Mouse (Mus musculus): ENCODE measurements at regions not wholly inside any gene's neighbourhood (a gene's known extent, or its start where the extent isn't known, plus 50 kb on each side); places are given as distances from the start of the nearest gene placed in this dataset.
A peak's percentile ranks its signal among the peaks of the same experiment; 100 is the strongest.

DNA sequence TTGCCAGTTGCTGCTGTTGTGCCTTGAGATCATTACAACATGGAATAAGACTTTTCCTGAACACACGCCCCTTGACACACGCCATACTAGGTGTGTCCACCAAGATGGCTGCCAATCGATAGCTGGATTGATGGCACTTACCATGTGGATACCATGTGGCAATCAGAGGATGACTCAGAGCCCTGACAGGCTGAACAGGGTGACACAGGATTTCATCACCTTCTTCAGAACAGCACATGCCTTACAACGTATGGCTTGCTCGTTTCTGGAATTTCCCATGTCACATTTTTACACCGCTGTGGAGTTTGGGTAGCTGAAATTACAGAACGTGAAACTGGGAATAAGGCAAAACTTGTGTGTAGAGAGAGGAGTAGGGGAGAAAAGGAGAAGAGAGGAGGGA is 92.9 kb downstream of the Psmg1 start:
- H3K9ac ChIP-seq (ENCODE audit: low read depth, low read length) = no peak overlapping the region
- TF ChIP-seq EP300 (IDR thresholded peaks at IDR 0.05; ENCODE audit: insufficient read depth, low read depth, low read length) = no peak
- no peak for TF ChIP-seq POLR2A (IDR thresholded peaks at IDR 0.05; ENCODE audit: insufficient read depth, low read depth, low read length)
- no peak for TF ChIP-seq CTCF (IDR thresholded peaks at IDR 0.05)
- intact Hi-C loops (cut with DNase I) = no loop called here
- DNase-seq = peak; percentile 2 to 8
- H3K4me3 ChIP-seq = no peak overlapping the region
- no peaks in the 10 kb centered on the region for H3K36me3 ChIP-seq (ENCODE audit: control insufficient read depth, insufficient read depth, low read length)
- 78% methylated on average over 7 of the region's 7 CpGs for WGBS
- peaks cover 9% of the 10 kb centered on the region for H3K4me1 ChIP-seq (ENCODE audit: control insufficient read depth, insufficient read depth, low read length)
- no peaks in the 10 kb centered on the region for H3K27me3 ChIP-seq (ENCODE audit: control insufficient read depth, insufficient read depth, low read length)
- H3K27ac ChIP-seq = no peak overlapping the region
- H3K79me2 ChIP-seq (replicated peaks; ENCODE audit: control insufficient read depth, insufficient read depth, low read length) = no peaks in the 10 kb centered on the region

DNA sequence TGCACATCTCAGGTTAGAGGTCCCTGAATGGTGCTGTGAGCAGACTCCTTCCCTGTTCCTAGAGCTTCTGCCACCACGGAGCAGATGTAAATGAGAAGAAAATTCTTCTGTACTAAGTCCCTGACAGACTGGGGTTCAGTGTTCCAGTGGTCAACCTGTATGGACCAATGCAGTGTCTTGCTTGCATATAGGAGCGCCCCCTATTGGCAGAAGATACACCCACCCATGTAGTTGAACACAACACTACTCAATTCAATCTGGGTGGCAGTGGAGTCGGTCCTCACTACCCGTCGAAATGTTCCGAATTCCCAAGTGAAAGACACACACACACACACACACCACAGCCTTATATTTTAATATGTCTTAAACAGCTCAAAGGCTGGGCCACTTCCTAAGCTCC is 94.6 kb downstream of the Psmg1 start:
- Histone ChIP-seq H3K4me3 (no peak overlapping the region), H3K36me3 (ENCODE audit: control insufficient read depth, insufficient read depth, low read length) (peaks cover 3% of the 10 kb centered on the region), H3K4me1 (ENCODE audit: control insufficient read depth, insufficient read depth, low read length) (peaks cover 13% of the 10 kb centered on the region), H3K27ac (no peak overlapping the region), H3K27me3 (ENCODE audit: control insufficient read depth, insufficient read depth, low read length) (no peaks in the 10 kb centered on the region), H3K9ac (ENCODE audit: low read depth, low read length) (no peak overlapping the region), H3K79me2 (replicated peaks; ENCODE audit: control insufficient read depth, insufficient read depth, low read length) (no peaks in the 10 kb centered on the region)
- WGBS = 75% methylated on average over 6 of the region's 6 CpGs
- peak; percentile 50 for TF ChIP-seq CTCF (IDR thresholded peaks at IDR 0.05)
- no peak for TF ChIP-seq POLR2A (IDR thresholded peaks at IDR 0.05; ENCODE audit: insufficient read depth, low read depth, low read length)
- DNase-seq = peak in 1 of 2 experiments; percentile 5
- intact Hi-C loops (cut with DNase I) = no loop called here

- DNase-seq = no peak
- H3K36me3 ChIP-seq (ENCODE audit: control insufficient read depth, insufficient read depth, low read length) = peaks cover 3% of the 10 kb centered on the region
- H3K9ac ChIP-seq (ENCODE audit: low read depth, low read length) = no peak overlapping the region
- peaks cover 18% of the 10 kb centered on the region for H3K4me1 ChIP-seq (ENCODE audit: control insufficient read depth, insufficient read depth, low read length)
- TF ChIP-seq EP300 (IDR thresholded peaks at IDR 0.05; ENCODE audit: insufficient read depth, low read depth, low read length) (no peak), POLR2A (IDR thresholded peaks at IDR 0.05; ENCODE audit: insufficient read depth, low read depth, low read length) (no peak), CTCF (IDR thresholded peaks at IDR 0.05) (no peak)
- 65% methylated on average over 6 of the region's 6 CpGs for WGBS
- H3K27ac ChIP-seq = no peak overlapping the region
- no peaks in the 10 kb centered on the region for H3K27me3 ChIP-seq (ENCODE audit: control insufficient read depth, insufficient read depth, low read length)
- H3K4me3 ChIP-seq = no peak overlapping the region
- intact Hi-C loops (cut with DNase I) = loop anchor here (2.0 kb wide), 1 partner anchor 21 kb away; no protein-coding TSS in a partner anchor
- H3K79me2 ChIP-seq (replicated peaks; ENCODE audit: control insufficient read depth, insufficient read depth, low read length) = no peaks in the 10 kb centered on the region
Observed at GRCm38 (mm10) chr16:95893534-95894290, 97.0 kb downstream of the Psmg1 start.

- H3K4me1 ChIP-seq (ENCODE audit: control insufficient read depth, insufficient read depth, low read length) = peaks cover 18% of the 10 kb centered on the region
- H3K36me3 ChIP-seq (ENCODE audit: control insufficient read depth, insufficient read depth, low read length) = peaks cover 3% of the 10 kb centered on the region
- H3K4me3 ChIP-seq = no peak overlapping the region
- no peak overlapping the region for H3K9ac ChIP-seq (ENCODE audit: low read depth, low read length)
- intact Hi-C loops (cut with DNase I) = loop anchor here (2.0 kb wide), 1 partner anchor 20 kb away; no protein-coding TSS in a partner anchor
- no peaks in the 10 kb centered on the region for H3K27me3 ChIP-seq (ENCODE audit: control insufficient read depth, insufficient read depth, low read length)
- no peak for DNase-seq
- H3K27ac ChIP-seq = peak overlapping the region; percentile 46
- WGBS = 26% methylated on average over 3 of the region's 3 CpGs
- TF ChIP-seq POLR2A (IDR thresholded peaks at IDR 0.05; ENCODE audit: insufficient read depth, low read depth, low read length) (no peak), EP300 (IDR thresholded peaks at IDR 0.05; ENCODE audit: insufficient read depth, low read depth, low read length) (no peak), CTCF (IDR thresholded peaks at IDR 0.05) (no peak)
- H3K79me2 ChIP-seq (replicated peaks; ENCODE audit: control insufficient read depth, insufficient read depth, low read length) = no peaks in the 10 kb centered on the region
Observed at GRCm38 (mm10) chr16:95892356-95892755, 98.4 kb downstream of the Psmg1 start.

GRCm38 (mm10) chr16:95886131-95886530 is 104.6 kb downstream of the Psmg1 start:
- Histone ChIP-seq H3K4me1 (ENCODE audit: control insufficient read depth, insufficient read depth, low read length) (peaks cover 5% of the 10 kb centered on the region), H3K4me3 (no peak overlapping the region), H3K36me3 (ENCODE audit: control insufficient read depth, insufficient read depth, low read length) (peaks cover under 1% of the 10 kb centered on the region), H3K27ac (no peak overlapping the region), H3K9ac (ENCODE audit: low read depth, low read length) (no peak overlapping the region), H3K27me3 (ENCODE audit: control insufficient read depth, insufficient read depth, low read length) (no peaks in the 10 kb centered on the region), H3K79me2 (replicated peaks; ENCODE audit: control insufficient read depth, insufficient read depth, low read length) (no peaks in the 10 kb centered on the region)
- DNase-seq = peak; percentile 0 to 3
- 81% methylated on average over 1 of the region's 1 CpGs for WGBS
- intact Hi-C loops (cut with DNase I) = no loop called here
- TF ChIP-seq EP300 (IDR thresholded peaks at IDR 0.05; ENCODE audit: insufficient read depth, low read depth, low read length) (no peak), CTCF (IDR thresholded peaks at IDR 0.05) (no peak), POLR2A (IDR thresholded peaks at IDR 0.05; ENCODE audit: insufficient read depth, low read depth, low read length) (no peak)

- no peak overlapping the region for H3K27ac ChIP-seq
- H3K4me1 ChIP-seq (ENCODE audit: control insufficient read depth, insufficient read depth, low read length) = peaks cover 17% of the 10 kb centered on the region
- peaks cover 2% of the 10 kb centered on the region for H3K36me3 ChIP-seq (ENCODE audit: control insufficient read depth, insufficient read depth, low read length)
- TF ChIP-seq POLR2A (IDR thresholded peaks at IDR 0.05; ENCODE audit: insufficient read depth, low read depth, low read length) = no peak
- no peak for TF ChIP-seq EP300 (IDR thresholded peaks at IDR 0.05; ENCODE audit: insufficient read depth, low read depth, low read length)
- TF ChIP-seq CTCF (IDR thresholded peaks at IDR 0.05) = no peak
- DNase-seq = peak in 1 of 2 experiments; percentile 0
- H3K27me3 ChIP-seq (ENCODE audit: control insufficient read depth, insufficient read depth, low read length) = no peaks in the 10 kb centered on the region
- H3K4me3 ChIP-seq = no peak overlapping the region
- H3K9ac ChIP-seq (ENCODE audit: low read depth, low read length) = no peak overlapping the region
- H3K79me2 ChIP-seq (replicated peaks; ENCODE audit: control insufficient read depth, insufficient read depth, low read length) = peaks cover 1% of the 10 kb centered on the region
- intact Hi-C loops (cut with DNase I) = loop anchor here (2.0 kb wide), 1 partner anchor 20 kb away; no protein-coding TSS in a partner anchor
- 95% methylated on average over 4 of the region's 4 CpGs for WGBS
Observed at GRCm38 (mm10) chr16:95873297-95873696, 117.5 kb downstream of the Psmg1 start.

Measured in heart, adult 2 months (tissue).